ENCODE assay signal across 29 mouse cellular contexts in the genomic region with DNA sequence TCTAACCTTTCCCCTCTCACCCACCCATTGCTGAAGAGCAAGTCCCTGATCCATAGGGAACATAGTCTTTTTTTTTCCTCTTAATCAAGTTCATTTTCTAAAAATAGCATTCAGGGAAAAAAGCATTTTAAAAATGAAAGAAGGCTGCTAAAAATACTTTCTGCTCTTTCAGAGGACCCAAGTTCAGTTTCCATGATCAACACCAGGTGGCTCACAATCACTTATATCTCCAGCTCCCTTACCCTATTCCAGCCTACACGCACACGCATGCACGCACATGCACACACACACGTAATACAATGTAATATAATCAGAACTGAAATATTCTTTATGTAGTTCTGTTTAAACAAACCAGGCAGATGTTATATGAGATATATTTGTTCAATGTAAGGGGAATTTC.
DNase-seq lines count a peak whose midpoint lies in the region; ATAC-seq and TF ChIP-seq lines count a peak whose summit lies in the region.
"Had no signal": no experiment of that assay in that cellular context is flagged by ENCODE, and none has a peak within 500 bp of the region (broad histone marks: within the 10 kb centered on the region; RNA-seq: fewer than 3 reads in every experiment).

No protein-coding gene starts in this region.

- peak; percentile 10 for DNase-seq in forebrain, postnatal 0 days
- DNase-seq in forebrain, embryonic 11.5 days (ENCODE audit: low spot score): no peak
- peak; percentile 1 for DNase-seq in kidney, postnatal 0 days (ENCODE audit: low spot score)
- DNase-seq in left cerebral cortex, postnatal 14 days (ENCODE audit: low spot score in 2 of 2): peak; percentile 2 to 8
- no peak for DNase-seq in left cerebral cortex, adult 8-10 months (ENCODE audit: low spot score in 2 of 2)
- DNase-seq in brain, adult 2 months (ENCODE audit: low read depth, low spot score): peak; percentile 8
- DNase-seq: adrenal gland, adult 8-10 months; adrenal gland, postnatal 14 days; adrenal gland, postnatal 36 days; B cell, adult 2 months; cerebellum, adult 11 months; cerebellum, adult 18-20 months; cerebellum, adult 8-10 months; cerebellum, adult 9-11 months; cerebellum, postnatal 14 days; cerebellum, postnatal 36 days; embryo, embryonic 11 days had no signal

- peak; percentile 40 for TF ChIP-seq CTCF in forebrain, postnatal 0 days (IDR thresholded peaks at IDR 0.05; ENCODE audit: low read depth)
- TF ChIP-seq CTCF in kidney, postnatal 0 days (IDR thresholded peaks at IDR 0.05; ENCODE audit: low read depth): 0 out of 2 replicates have a peak, but pooled peaks have one; percentile 25

- intact Hi-C loops in left cerebral cortex, postnatal 14 days (cut with DNase I): no loop called here

- no peaks in the 10 kb centered on the region for H3K4me1 ChIP-seq in forebrain, postnatal 0 days (ENCODE audit: insufficient read depth)
- H3K4me1 ChIP-seq in forebrain, embryonic 11.5 days (replicated peaks; ENCODE audit: control insufficient read depth, insufficient read depth, low read length): no peaks in the 10 kb centered on the region
- no peaks in the 10 kb centered on the region for H3K4me1 ChIP-seq in kidney, postnatal 0 days (replicated peaks; ENCODE audit: insufficient read depth, low read length)
- H3K4me1 ChIP-seq in kidney, embryonic 15.5 days: no peaks in the 10 kb centered on the region
- H3K4me1 ChIP-seq: embryonic facial prominence, embryonic 13.5 days; embryonic facial prominence, embryonic 15.5 days; forebrain, embryonic 10.5 days; forebrain, embryonic 13.5 days; forebrain, embryonic 15.5 days had no signal

- no peaks in the 10 kb centered on the region for H3K27me3 ChIP-seq in forebrain, postnatal 0 days (ENCODE audit: insufficient read depth, low read length)
- H3K27me3 ChIP-seq in forebrain, embryonic 11.5 days (ENCODE audit: control insufficient read depth, insufficient read depth, low read length): no peaks in the 10 kb centered on the region
- H3K27me3 ChIP-seq in kidney, postnatal 0 days (ENCODE audit: insufficient read depth, low read length): no peaks in the 10 kb centered on the region
- no peaks in the 10 kb centered on the region for H3K27me3 ChIP-seq in kidney, embryonic 15.5 days
- H3K27me3 ChIP-seq: CH12.LX; embryonic facial prominence, embryonic 13.5 days; embryonic facial prominence, embryonic 15.5 days; forebrain, embryonic 13.5 days; forebrain, embryonic 15.5 days had no signal

- no peak overlapping the region for H3K9ac ChIP-seq in forebrain, postnatal 0 days
- no peak overlapping the region for H3K9ac ChIP-seq in forebrain, embryonic 11.5 days (ENCODE audit: low read length)
- H3K9ac ChIP-seq in kidney, postnatal 0 days (ENCODE audit: low read depth, low read length): no peak overlapping the region
- H3K9ac ChIP-seq in kidney, embryonic 15.5 days: no peak overlapping the region
- H3K9ac ChIP-seq: embryonic facial prominence, embryonic 13.5 days; embryonic facial prominence, embryonic 15.5 days; forebrain, embryonic 13.5 days; forebrain, embryonic 15.5 days had no signal

- 91% methylated on average over 4 of the region's 4 CpGs for WGBS in forebrain, postnatal 0 days
- WGBS in forebrain, embryonic 11.5 days: 98% methylated on average over 4 of the region's 4 CpGs
- 81% methylated on average over 4 of the region's 4 CpGs for WGBS in kidney, postnatal 0 days
- WGBS in kidney, embryonic 15.5 days: 92% methylated on average over 4 of the region's 4 CpGs

- H3K36me3 ChIP-seq in forebrain, postnatal 0 days (ENCODE audit: insufficient read depth): no peaks in the 10 kb centered on the region
- no peaks in the 10 kb centered on the region for H3K36me3 ChIP-seq in forebrain, embryonic 11.5 days (ENCODE audit: control insufficient read depth, insufficient read depth, low read length)
- no peaks in the 10 kb centered on the region for H3K36me3 ChIP-seq in kidney, postnatal 0 days (ENCODE audit: insufficient read depth, low read length)
- H3K36me3 ChIP-seq in kidney, embryonic 15.5 days: no peaks in the 10 kb centered on the region
- H3K36me3 ChIP-seq: embryonic facial prominence, embryonic 13.5 days; embryonic facial prominence, embryonic 15.5 days; forebrain, embryonic 10.5 days; forebrain, embryonic 15.5 days; G1E had no signal

- ATAC-seq in forebrain, postnatal 0 days: no peak; the same call in 1 of the 2 replicates
- ATAC-seq in forebrain, embryonic 11.5 days (replicated peaks; ENCODE audit: low FRiP score): no peak
- no peak for ATAC-seq in kidney, postnatal 0 days (replicated peaks; ENCODE audit: low FRiP score, low read depth)
- ATAC-seq in kidney, embryonic 15.5 days (replicated peaks; ENCODE audit: low FRiP score): no peak
- ATAC-seq: activated CD4-positive, CD25-positive, alpha-beta regulatory T cell, adult 4 months; CD4-positive, CD25-positive, alpha-beta regulatory T cell, adult 4 months; forebrain, embryonic 13.5 days; forebrain, embryonic 15.5 days; Patski had no signal

- H3K9me3 ChIP-seq in forebrain, postnatal 0 days (ENCODE audit: low read length): no peaks in the 10 kb centered on the region
- no peaks in the 10 kb centered on the region for H3K9me3 ChIP-seq in forebrain, embryonic 11.5 days (ENCODE audit: control insufficient read depth, low read length)
- no peaks in the 10 kb centered on the region for H3K9me3 ChIP-seq in kidney, postnatal 0 days (replicated peaks; ENCODE audit: low read length)
- H3K9me3 ChIP-seq in kidney, embryonic 15.5 days (replicated peaks): no peaks in the 10 kb centered on the region
- H3K9me3 ChIP-seq: embryonic facial prominence, embryonic 13.5 days; embryonic facial prominence, embryonic 15.5 days; forebrain, embryonic 10.5 days; forebrain, embryonic 13.5 days; forebrain, embryonic 15.5 days had no signal

- no peak overlapping the region for H3K4me3 ChIP-seq in forebrain, postnatal 0 days (ENCODE audit: low read depth, low read length)
- H3K4me3 ChIP-seq in forebrain, embryonic 11.5 days (ENCODE audit: low read depth, low read length): no peak overlapping the region
- no peak overlapping the region for H3K4me3 ChIP-seq in kidney, postnatal 0 days (replicated peaks; ENCODE audit: low read depth, low read length)
- H3K4me3 ChIP-seq in kidney, embryonic 15.5 days (replicated peaks): no peak overlapping the region
- H3K4me3 ChIP-seq: embryonic facial prominence, embryonic 13.5 days; embryonic facial prominence, embryonic 15.5 days; erythroblast, embryonic 14.5 days; forebrain, embryonic 10.5 days; forebrain, embryonic 13.5 days; forebrain, embryonic 15.5 days had no signal

- no peak overlapping the region for H3K27ac ChIP-seq in forebrain, postnatal 0 days (ENCODE audit: low read depth, low read length)
- H3K27ac ChIP-seq in forebrain, embryonic 11.5 days (ENCODE audit: low read depth, low read length): no peak overlapping the region
- H3K27ac ChIP-seq in kidney, postnatal 0 days: no peak overlapping the region
- no peak overlapping the region for H3K27ac ChIP-seq in kidney, embryonic 15.5 days
- H3K27ac ChIP-seq: embryonic facial prominence, embryonic 13.5 days; embryonic facial prominence, embryonic 15.5 days; forebrain, embryonic 10.5 days; forebrain, embryonic 13.5 days; forebrain, embryonic 15.5 days had no signal

- H3K4me2 ChIP-seq in forebrain, postnatal 0 days (ENCODE audit: low read depth): no peak overlapping the region
- no peak overlapping the region for H3K4me2 ChIP-seq in forebrain, embryonic 11.5 days (ENCODE audit: low read depth, low read length, severe bottlenecking)
- H3K4me2 ChIP-seq in kidney, postnatal 0 days (ENCODE audit: low read length): no peak overlapping the region
- no peak overlapping the region for H3K4me2 ChIP-seq in kidney, embryonic 15.5 days
- H3K4me2 ChIP-seq: embryonic facial prominence, embryonic 13.5 days; embryonic facial prominence, embryonic 15.5 days; forebrain, embryonic 13.5 days; forebrain, embryonic 15.5 days had no signal

Comparison
In these comparisons a context has a peak if more than half of its experiments do, and no peak if none do; other contexts are left out.
1. DNase-seq: peak in forebrain, postnatal 0 days (single experiment), kidney, postnatal 0 days (single experiment), left cerebral cortex, postnatal 14 days (2 of 2) and brain, adult 2 months (single experiment); none in forebrain, embryonic 11.5 days (single experiment) and left cerebral cortex, adult 8-10 months (0 of 2).